Mouse (Mus musculus) intestine, postnatal 0 days (tissue): Measurements from ENCODE around the gene Fam71f1. TPM values are rescaled to one million over a fixed set of nuclear protein-coding genes. Genes with fewer than 3 reads are reported as not detected.

ENCODE experiments used
- ATAC-seq: fragments of 200-750 bp; cut with Nextera tagmentation; 2 replicates; pipeline ENCODE4 v1.8.0; 2017; ENCODE audit warnings: mild to moderate bottlenecking, moderate TSS enrichment, moderate library complexity
- H3K27ac ChIP-seq: fragments of 300-500 bp; sonication (generic); 2 replicates; pipeline ENCODE4 v1.5.1; 2014; ENCODE audit warnings: mild to moderate bottlenecking, low read depth, low read length, moderate library complexity
- H3K27me3 ChIP-seq: fragments of 300-500 bp; sonication (generic); replicated peaks from 2 replicates; pipeline ENCODE4 v1.6.1; 2014; ENCODE audit warnings: low read length, mixed read lengths; ENCODE audit not compliant: control insufficient read depth, insufficient read depth
- H3K36me3 ChIP-seq: fragments of 300-500 bp; sonication (generic); 2 replicates; pipeline ENCODE4 v1.6.1; 2014; ENCODE audit warnings: mild to moderate bottlenecking, moderate library complexity; ENCODE audit not compliant: control insufficient read depth, insufficient read depth
- H3K4me1 ChIP-seq: fragments of 300-500 bp; sonication (generic); replicated peaks from 2 replicates; pipeline ENCODE4 v1.6.1; 2014; ENCODE audit warnings: antibody characterized with exemption, low read length, mixed read lengths; ENCODE audit not compliant: control insufficient read depth, insufficient read depth
- H3K4me2 ChIP-seq: fragments of 300-500 bp; sonication (generic); replicated peaks from 2 replicates; pipeline ENCODE4 v1.6.1; 2014; ENCODE audit warnings: low read depth, mild to moderate bottlenecking, moderate library complexity
- H3K4me3 ChIP-seq: fragments of 300-500 bp; sonication (generic); 2 replicates; pipeline ENCODE4 v1.5.1; 2014; ENCODE audit warnings: low read depth, low read length
- H3K9ac ChIP-seq: fragments of 300-500 bp; sonication (generic); 2 replicates; pipeline ENCODE4 v1.6.1; 2014; ENCODE audit warnings: mild to moderate bottlenecking, low read depth, low read length
- H3K9me3 ChIP-seq: fragments of 300-500 bp; sonication (generic); 2 replicates; pipeline ENCODE4 v1.6.1; 2016; ENCODE audit warnings: mixed run types; ENCODE audit not compliant: control insufficient read depth
- CTCF ChIP-seq: sonication (generic); IDR thresholded peaks from 2 replicates; pipeline ENCODE4 v1.5.1; 2016; ENCODE audit warnings: low read depth, mild to moderate bottlenecking, control low read depth, antibody characterized with exemption, moderate library complexity
- WGBS: fragments of 180-500 bp; shearing (Covaris S2); extraction: QIAGEN DNeasy Blood & Tissue Kit; methylation state at CpG from one replicate; pipeline ENCODE4 v1.1.7; 2014; 5-methylcytosine and 5-hydroxymethylcytosine counted together
- polyA plus RNA-seq: library from polyadenylated mRNA; unstranded; fragments of >200 nt; fragmentation: Nextera tagmentation; extraction: Ambion mirVana; gene quantifications from 2 replicates; pipeline ENCODE4 v1.2.1, GENCODE M21; 2015

Gene Fam71f1
- polyA plus RNA-seq, 1 experiment from 2014 or later: not detected

GRCm38 (mm10) chr6:29362246-29363128, 43.5 kb downstream of the Fam71f1 start:
- Histone ChIP-seq H3K9me3 (no peaks in the 10 kb centered on the region), H3K27ac (peak overlapping the region; percentile 21; the same call in 1 of the 2 replicates)

GRCm38 (mm10) chr6:29363129-29363515, 44.2 kb downstream of the Fam71f1 start:
- H3K9me3 ChIP-seq: no peaks in the 10 kb centered on the region
- H3K4me1 ChIP-seq: no peaks in the 10 kb centered on the region
- 0 out of 2 replicates have a peak overlapping the region, but pooled peaks have one; percentile 21 for H3K27ac ChIP-seq
- no peak overlapping the region for H3K4me3 ChIP-seq
- no peak for TF ChIP-seq CTCF
- ATAC-seq: no peak
- H3K27me3 ChIP-seq: no peaks in the 10 kb centered on the region
- H3K4me2 ChIP-seq: no peak overlapping the region
- peaks cover 39% of the 10 kb centered on the region for H3K36me3 ChIP-seq
- WGBS: 78% methylated on average over 3 of the region's 3 CpGs
- no peak overlapping the region for H3K9ac ChIP-seq

More at GRCm38 (mm10) chr6:29362246-29363128, 43.5 kb downstream of the Fam71f1 start:
- Histone ChIP-seq H3K36me3 (peaks cover 39% of the 10 kb centered on the region), H3K27me3 (no peaks in the 10 kb centered on the region), H3K9ac (no peak overlapping the region), H3K4me3 (no peak overlapping the region), H3K4me2 (no peak overlapping the region), H3K4me1 (no peaks in the 10 kb centered on the region)
- no peak for ATAC-seq
- 65% methylated on average over 7 of the region's 7 CpGs for WGBS
- peak; percentile 59 for TF ChIP-seq CTCF

GRCm38 (mm10) chr6:29365277-29365676, 46.3 kb downstream of the Fam71f1 start:
- H3K4me1 ChIP-seq: no peaks in the 10 kb centered on the region
- no peak overlapping the region for H3K4me3 ChIP-seq
- H3K9me3 ChIP-seq: no peaks in the 10 kb centered on the region
- no peak overlapping the region for H3K27ac ChIP-seq
- H3K4me2 ChIP-seq: no peak overlapping the region
- no peak for TF ChIP-seq CTCF
- peaks cover 47% of the 10 kb centered on the region for H3K36me3 ChIP-seq
- WGBS: 89% methylated on average over 1 of the region's 1 CpGs
- no peak overlapping the region for H3K9ac ChIP-seq
- H3K27me3 ChIP-seq: no peaks in the 10 kb centered on the region
- no peak for ATAC-seq

- peaks cover 51% of the 10 kb centered on the region for H3K36me3 ChIP-seq
Measured at GRCm38 (mm10) chr6:29377386-29377785, 58.4 kb downstream of the Fam71f1 start.

GRCm38 (mm10) chr6:29378678-29379077, 59.7 kb downstream of the Fam71f1 start:
- no peak overlapping the region for H3K4me3 ChIP-seq
- H3K27me3 ChIP-seq: no peaks in the 10 kb centered on the region
- TF ChIP-seq CTCF: no peak
- H3K27ac ChIP-seq: no peak overlapping the region
- no peak overlapping the region for H3K9ac ChIP-seq
- H3K36me3 ChIP-seq: peaks cover 38% of the 10 kb centered on the region
- no peak for ATAC-seq
- no peaks in the 10 kb centered on the region for H3K4me1 ChIP-seq
- no peak overlapping the region for H3K4me2 ChIP-seq
- 89% methylated on average over 10 of the region's 10 CpGs for WGBS
- H3K9me3 ChIP-seq: no peaks in the 10 kb centered on the region

More at GRCm38 (mm10) chr6:29377386-29377785, 58.4 kb downstream of the Fam71f1 start:
- no peak for TF ChIP-seq CTCF
- Histone ChIP-seq H3K27me3 (no peaks in the 10 kb centered on the region), H3K9ac (no peak overlapping the region), H3K9me3 (no peaks in the 10 kb centered on the region), H3K27ac (no peak overlapping the region), H3K4me1 (no peaks in the 10 kb centered on the region), H3K4me2 (no peak overlapping the region), H3K4me3 (no peak overlapping the region)
- WGBS: 87% methylated on average over 4 of the region's 4 CpGs
- ATAC-seq: no peak

- H3K27me3 ChIP-seq: no peaks in the 10 kb centered on the region
- no peaks in the 10 kb centered on the region for H3K4me1 ChIP-seq
- peaks cover 27% of the 10 kb centered on the region for H3K36me3 ChIP-seq
- ATAC-seq: no peak
- no peak for TF ChIP-seq CTCF
- no peaks in the 10 kb centered on the region for H3K9me3 ChIP-seq
- no peak overlapping the region for H3K27ac ChIP-seq
- no peak overlapping the region for H3K4me3 ChIP-seq
- no peak overlapping the region for H3K4me2 ChIP-seq
- 92% methylated on average over 6 of the region's 6 CpGs for WGBS
- H3K9ac ChIP-seq: no peak overlapping the region
Measured at GRCm38 (mm10) chr6:29379954-29380353, 61.0 kb downstream of the Fam71f1 start.
